ENCODE assay signal across 8 mouse cellular contexts in genomic region chr2:113430852-113431251, GRCm38 (mm10).
DNase-seq lines count a peak whose midpoint lies in the region; ATAC-seq and TF ChIP-seq lines count a peak whose summit lies in the region.

No protein-coding gene starts in this region.

- H3K27ac ChIP-seq in thymus, adult 2 months (ENCODE audit: control insufficient read depth, insufficient read depth, low read length), result no peak overlapping the region
- H3K27ac ChIP-seq in intestine, embryonic 16.5 days (ENCODE audit: low read length), result no peak overlapping the region

- peak; percentile 22 for DNase-seq in thymus, adult 2 months
- no peak for DNase-seq in thymus, postnatal 36 days
- peak; percentile 87 for DNase-seq in cerebellum, adult 9-10 months
- DNase-seq in frontal cortex, postnatal 36 days (ENCODE audit: low spot score in 2 of 2), result peak; percentile 55 to 80
- peak; percentile 67 to 82 for DNase-seq in left cerebral cortex, postnatal 10 days (ENCODE audit: extremely low spot score in 1 of 2, low spot score in 2 of 2)
- peak; percentile 87 for DNase-seq in mesoderm, embryonic 11.5 days (ENCODE audit: low read depth, low spot score)
- DNase-seq in splenic B cell, adult 2 months (ENCODE audit: low read depth, low spot score), result peak; percentile 43

- H3K4me1 ChIP-seq in thymus, adult 2 months (replicated peaks; ENCODE audit: control insufficient read depth, insufficient read depth, low read length), result no peaks in the 10 kb centered on the region
- H3K4me1 ChIP-seq in intestine, embryonic 16.5 days (ENCODE audit: control insufficient read depth, insufficient read depth, low read length), result no peaks in the 10 kb centered on the region

- intact Hi-C loops in left cerebral cortex, postnatal 10 days (cut with DNase I), result loop anchor here (2.0 to 10.0 kb wide), 3 partner anchors 39 to 626 kb away; no protein-coding TSS in a partner anchor

- TF ChIP-seq CTCF in thymus, adult 2 months (IDR thresholded peaks at IDR 0.05; ENCODE audit: borderline replicate concordance, control insufficient read depth, extremely low read depth, insufficient read depth, low read length, poor library complexity), result no peak

- H3K4me3 ChIP-seq in thymus, adult 2 months (ENCODE audit: control insufficient read depth, insufficient read depth, low read length), result no peak overlapping the region
- no peak overlapping the region for H3K4me3 ChIP-seq in intestine, embryonic 16.5 days (ENCODE audit: low read length)

- no peaks in the 10 kb centered on the region for H3K36me3 ChIP-seq in thymus, adult 2 months (ENCODE audit: control insufficient read depth, insufficient read depth, low read length)
- no peaks in the 10 kb centered on the region for H3K36me3 ChIP-seq in intestine, embryonic 16.5 days (ENCODE audit: control insufficient read depth, insufficient read depth, low read length)
- H3K36me3 ChIP-seq in splenic B cell, adult 2 months (ENCODE audit: control insufficient read depth, insufficient read depth, low read length, poor library complexity, severe bottlenecking), result no peaks in the 10 kb centered on the region

- no peaks in the 10 kb centered on the region for H3K9me3 ChIP-seq in intestine, embryonic 16.5 days (ENCODE audit: control insufficient read depth, low read length)

- H3K27me3 ChIP-seq in thymus, adult 2 months (ENCODE audit: control insufficient read depth, insufficient read depth, low read length), result no peaks in the 10 kb centered on the region
- no peaks in the 10 kb centered on the region for H3K27me3 ChIP-seq in intestine, embryonic 16.5 days (replicated peaks; ENCODE audit: control insufficient read depth, insufficient read depth, low read length)
- no peaks in the 10 kb centered on the region for H3K27me3 ChIP-seq in splenic B cell, adult 2 months (ENCODE audit: control insufficient read depth, insufficient read depth, low read length, poor library complexity, severe bottlenecking)

- no peak overlapping the region for H3K4me2 ChIP-seq in intestine, embryonic 16.5 days (ENCODE audit: low read depth, low read length)

- no peak overlapping the region for H3K9ac ChIP-seq in intestine, embryonic 16.5 days (ENCODE audit: low read depth, low read length)

- WGBS in thymus, adult 2 months, result 0% methylated on average over 1 of the region's 1 CpGs
- WGBS in intestine, embryonic 16.5 days, result 0% methylated on average over 1 of the region's 1 CpGs

- ATAC-seq in intestine, embryonic 16.5 days, result peak; percentile 86

- no peak for TF ChIP-seq POLR2A in thymus, adult 2 months (IDR thresholded peaks at IDR 0.05; ENCODE audit: control insufficient read depth, extremely low read depth, insufficient read depth, low read length, poor library complexity)

Comparison
In these comparisons a context has a peak if more than half of its experiments do, and no peak if none do; other contexts are left out.
1. DNase-seq: peak in thymus, adult 2 months (single experiment), cerebellum, adult 9-10 months (single experiment), frontal cortex, postnatal 36 days (2 of 2), left cerebral cortex, postnatal 10 days (2 of 2), mesoderm, embryonic 11.5 days (single experiment) and splenic B cell, adult 2 months (single experiment); none in thymus, postnatal 36 days (0 of 2).